Mouse (Mus musculus) G1E (cell line): ENCODE measurements around the gene 3830417A13Rik.

ENCODE experiments used
- CTCF ChIP-seq: IDR thresholded peaks from 2 replicates; pipeline ENCODE4 v1.5.1; 2012; ENCODE audit warnings: low read depth, low read length, inconsistent platforms, mixed read lengths
- GATA1 ChIP-seq: IDR thresholded peaks from 2 replicates; pipeline ENCODE4 v1.6.1; 2012; ENCODE audit warnings: borderline replicate concordance, low read length, inconsistent platforms, mixed read lengths
- GATA2 ChIP-seq: IDR thresholded peaks from 2 replicates; pipeline ENCODE4 v1.6.1; 2012; ENCODE audit warnings: low read depth, low read length, inconsistent platforms, borderline replicate concordance

DNA sequence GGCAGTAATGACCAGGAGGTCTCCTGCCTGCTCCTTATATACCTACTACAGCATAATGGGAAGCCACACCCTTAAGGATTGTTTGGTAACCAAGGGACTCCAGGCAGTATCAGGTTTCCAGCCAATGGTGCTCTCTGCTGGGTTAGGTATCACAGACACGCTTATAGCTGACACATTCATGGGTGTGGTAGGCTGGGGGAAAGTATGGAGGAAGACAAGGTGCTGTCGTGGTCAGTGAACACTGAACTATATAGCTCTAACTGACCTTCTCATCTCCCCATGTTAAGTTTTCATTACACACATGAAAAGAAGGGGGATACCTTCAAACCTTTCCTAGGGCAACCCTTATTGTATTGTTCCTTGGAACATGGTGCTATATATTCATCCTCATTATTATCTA lies 21.2 kb upstream of the 3830417A13Rik start, which contains the start of gene Gm6760:
- TF ChIP-seq GATA1: no peak
- no peak for TF ChIP-seq CTCF
- TF ChIP-seq GATA2: no peak
